Mouse (Mus musculus) myocyte (in vitro differentiated cells): Measurements from ENCODE around the gene Ces1e.

Experiments used
- E2F4 ChIP-seq: IDR thresholded peaks from one replicate; pipeline ENCODE4 v1.6.1; 2011; ENCODE audit warnings: mild to moderate bottlenecking, control low read depth, moderate library complexity; ENCODE audit not compliant: insufficient read depth
- MYOD1 ChIP-seq, 3 experiments: IDR thresholded peaks; one replicate each; pipeline ENCODE4 v1.6.1; 2011; ENCODE audit warnings: control low read depth in 2 of 3, low read depth in 2 of 3, mild to moderate bottlenecking in 2 of 3, moderate library complexity in 1 of 3; ENCODE audit not compliant: insufficient read length in 2 of 3, control insufficient read depth in 1 of 3
- TCF12 ChIP-seq: IDR thresholded peaks from one replicate; pipeline ENCODE4 v1.6.1; 2011; ENCODE audit warnings: mild to moderate bottlenecking, control low read depth; ENCODE audit not compliant: poor library complexity, insufficient read depth, severe bottlenecking
- TCF3 ChIP-seq: IDR thresholded peaks from one replicate; pipeline ENCODE4 v1.6.1; 2011; ENCODE audit warnings: low read depth, control low read depth; ENCODE audit not compliant: insufficient read length

DNA sequence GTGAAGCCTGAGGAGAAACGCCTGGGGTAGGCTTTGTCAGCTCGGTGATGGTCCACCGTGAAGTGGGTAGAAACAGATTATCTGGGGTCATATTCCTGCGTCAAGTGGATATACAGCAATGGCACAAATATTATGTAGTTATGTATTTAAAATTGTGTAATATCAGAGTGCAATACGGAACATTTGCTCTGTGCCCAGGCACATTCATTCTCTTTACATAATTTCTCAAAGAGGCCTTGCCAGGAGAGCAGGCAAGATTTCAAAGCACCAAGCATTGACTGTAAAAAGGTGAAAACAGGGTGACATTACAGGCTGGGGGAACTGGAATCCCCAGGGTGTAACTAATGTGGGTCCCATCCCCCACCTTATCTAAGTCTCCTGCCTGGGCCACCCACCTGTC is 33.0 kb downstream of the Ces1e start:
- no peak for TF ChIP-seq MYOD1 (IDR thresholded peaks at IDR 0.05; ENCODE audit: control insufficient read depth in 1 of 3, insufficient read length in 2 of 3, low read depth in 2 of 3)
- TF ChIP-seq TCF12 = no peak
- TF ChIP-seq TCF3 = no peak
- TF ChIP-seq E2F4 = no peak
